Mouse (Mus musculus): ENCODE measurements around the gene Zc3h13. TPM values are rescaled to one million over a fixed set of nuclear protein-coding genes. Genes with fewer than 3 reads are reported as not detected.

The Zc3h13 gene
- polyA plus RNA-seq, 1 experiment from 2014 or later, result 11.3 TPM

- Histone ChIP-seq H3K4me3 (ENCODE audit: low read depth, low read length) (no peak overlapping the region), H3K4me2 (ENCODE audit: low read depth, low read length) (no peak overlapping the region), H3K4me1 (ENCODE audit: control insufficient read depth, low read depth, low read length) (no peaks in the 10 kb centered on the region), H3K9me3 (replicated peaks; ENCODE audit: control insufficient read depth, low read length) (no peaks in the 10 kb centered on the region), H3K9ac (ENCODE audit: low read depth, low read length) (no peak overlapping the region), H3K27ac (ENCODE audit: low read length) (no peak overlapping the region), H3K36me3 (ENCODE audit: control insufficient read depth, insufficient read depth) (peaks cover 4% of the 10 kb centered on the region; the same call in 1 of the 2 replicates), H3K27me3 (ENCODE audit: control insufficient read depth, insufficient read depth, low read depth, low read length) (no peaks in the 10 kb centered on the region)
- no peak for ATAC-seq (ENCODE audit: low read depth)
- 72% methylated on average over 5 of the region's 5 CpGs for WGBS (ENCODE audit: insufficient replicate concordance)
Observed at GRCm38 (mm10) chr14:75346041-75346440, 61.9 kb downstream of the Zc3h13 start.

GRCm38 (mm10) chr14:75351626-75352025 is 67.5 kb downstream of the Zc3h13 start:
- 52% methylated on average over 4 of the region's 4 CpGs for WGBS (ENCODE audit: insufficient replicate concordance)
- H3K9me3 ChIP-seq (replicated peaks; ENCODE audit: control insufficient read depth, low read length), result no peaks in the 10 kb centered on the region

GRCm38 (mm10) chr14:75363316-75363715 is 79.1 kb downstream of the Zc3h13 start:
- H3K9ac ChIP-seq (ENCODE audit: low read depth, low read length), result no peak overlapping the region
- no peak overlapping the region for H3K27ac ChIP-seq (ENCODE audit: low read length)
- H3K4me3 ChIP-seq (ENCODE audit: low read depth, low read length), result no peak overlapping the region
- H3K9me3 ChIP-seq (replicated peaks; ENCODE audit: control insufficient read depth, low read length), result no peaks in the 10 kb centered on the region
- WGBS (ENCODE audit: insufficient replicate concordance), result 62% methylated on average over 6 of the region's 6 CpGs
- no peak overlapping the region for H3K4me2 ChIP-seq (ENCODE audit: low read depth, low read length)
- no peak for ATAC-seq (ENCODE audit: low read depth)
- no peaks in the 10 kb centered on the region for H3K4me1 ChIP-seq (ENCODE audit: control insufficient read depth, low read depth, low read length)
- H3K36me3 ChIP-seq (ENCODE audit: control insufficient read depth, insufficient read depth), result no peaks in the 10 kb centered on the region
- no peaks in the 10 kb centered on the region for H3K27me3 ChIP-seq (ENCODE audit: control insufficient read depth, insufficient read depth, low read depth, low read length)

More at GRCm38 (mm10) chr14:75351626-75352025, 67.5 kb downstream of the Zc3h13 start:
- Histone ChIP-seq H3K4me3 (ENCODE audit: low read depth, low read length) (no peak overlapping the region), H3K27me3 (ENCODE audit: control insufficient read depth, insufficient read depth, low read depth, low read length) (no peaks in the 10 kb centered on the region), H3K36me3 (ENCODE audit: control insufficient read depth, insufficient read depth) (no peaks in the 10 kb centered on the region), H3K4me1 (ENCODE audit: control insufficient read depth, low read depth, low read length) (no peaks in the 10 kb centered on the region), H3K27ac (ENCODE audit: low read length) (no peak overlapping the region), H3K4me2 (ENCODE audit: low read depth, low read length) (no peak overlapping the region), H3K9ac (ENCODE audit: low read depth, low read length) (no peak overlapping the region)
- ATAC-seq (ENCODE audit: low read depth), result no peak

GRCm38 (mm10) chr14:75365301-75366035 is 81.3 kb downstream of the Zc3h13 start:
- H3K4me3 ChIP-seq (ENCODE audit: low read depth, low read length), result no peak overlapping the region
- no peaks in the 10 kb centered on the region for H3K27me3 ChIP-seq (ENCODE audit: control insufficient read depth, insufficient read depth, low read depth, low read length)
- WGBS (ENCODE audit: insufficient replicate concordance), result 52% methylated on average over 9 of the region's 9 CpGs
- no peak overlapping the region for H3K4me2 ChIP-seq (ENCODE audit: low read depth, low read length)
- no peak overlapping the region for H3K27ac ChIP-seq (ENCODE audit: low read length)
- no peaks in the 10 kb centered on the region for H3K4me1 ChIP-seq (ENCODE audit: control insufficient read depth, low read depth, low read length)
- H3K9ac ChIP-seq (ENCODE audit: low read depth, low read length), result no peak overlapping the region
- no peaks in the 10 kb centered on the region for H3K9me3 ChIP-seq (replicated peaks; ENCODE audit: control insufficient read depth, low read length)
- no peak for ATAC-seq (ENCODE audit: low read depth)
- no peaks in the 10 kb centered on the region for H3K36me3 ChIP-seq (ENCODE audit: control insufficient read depth, insufficient read depth)

GRCm38 (mm10) chr14:75366741-75367140 is 82.6 kb downstream of the Zc3h13 start:
- no peak for ATAC-seq (ENCODE audit: low read depth)
- Histone ChIP-seq H3K4me1 (ENCODE audit: control insufficient read depth, low read depth, low read length) (no peaks in the 10 kb centered on the region), H3K27ac (ENCODE audit: low read length) (no peak overlapping the region), H3K9me3 (replicated peaks; ENCODE audit: control insufficient read depth, low read length) (no peaks in the 10 kb centered on the region), H3K36me3 (ENCODE audit: control insufficient read depth, insufficient read depth) (no peaks in the 10 kb centered on the region), H3K27me3 (ENCODE audit: control insufficient read depth, insufficient read depth, low read depth, low read length) (no peaks in the 10 kb centered on the region), H3K9ac (ENCODE audit: low read depth, low read length) (no peak overlapping the region), H3K4me2 (ENCODE audit: low read depth, low read length) (no peak overlapping the region), H3K4me3 (ENCODE audit: low read depth, low read length) (no peak overlapping the region)
- WGBS (ENCODE audit: insufficient replicate concordance), result 16% methylated on average over 11 of the region's 11 CpGs

GRCm38 (mm10) chr14:75367503-75367902 is 83.3 kb downstream of the Zc3h13 start:
- 26% methylated on average over 3 of the region's 3 CpGs for WGBS (ENCODE audit: insufficient replicate concordance)

DNA sequence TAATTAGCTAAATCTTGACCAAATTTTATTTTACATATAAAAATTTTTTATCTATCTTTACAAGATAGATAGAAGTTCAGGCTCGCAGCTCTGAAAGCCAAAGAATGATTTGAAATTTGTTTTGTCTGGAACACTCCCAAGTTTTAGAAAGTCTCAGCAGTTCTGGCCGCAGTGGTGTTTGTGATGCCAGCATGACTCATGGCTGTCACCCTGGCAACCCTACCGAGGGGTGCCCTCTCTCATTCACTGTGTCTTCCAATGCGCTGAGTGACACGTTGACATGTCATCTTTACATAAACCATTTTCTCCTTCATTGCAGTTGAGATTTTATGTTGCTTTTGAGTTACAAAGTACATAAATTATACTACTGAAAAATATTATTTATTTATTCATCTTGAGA is 85.7 kb downstream of the Zc3h13 start:
- no peak overlapping the region for H3K4me2 ChIP-seq (ENCODE audit: low read depth, low read length)
- no peak overlapping the region for H3K27ac ChIP-seq (ENCODE audit: low read length)
- H3K36me3 ChIP-seq (ENCODE audit: control insufficient read depth, insufficient read depth), result no peaks in the 10 kb centered on the region
- WGBS (ENCODE audit: insufficient replicate concordance), result 67% methylated on average over 5 of the region's 5 CpGs
- H3K9me3 ChIP-seq (replicated peaks; ENCODE audit: control insufficient read depth, low read length), result no peaks in the 10 kb centered on the region
- no peaks in the 10 kb centered on the region for H3K27me3 ChIP-seq (ENCODE audit: control insufficient read depth, insufficient read depth, low read depth, low read length)
- H3K4me1 ChIP-seq (ENCODE audit: control insufficient read depth, low read depth, low read length), result no peaks in the 10 kb centered on the region
- H3K9ac ChIP-seq (ENCODE audit: low read depth, low read length), result no peak overlapping the region
- no peak overlapping the region for H3K4me3 ChIP-seq (ENCODE audit: low read depth, low read length)
- no peak for ATAC-seq (ENCODE audit: low read depth)

More at GRCm38 (mm10) chr14:75367503-75367902, 83.3 kb downstream of the Zc3h13 start:
- no peak overlapping the region for H3K4me2 ChIP-seq (ENCODE audit: low read depth, low read length)
- H3K27ac ChIP-seq (ENCODE audit: low read length), result no peak overlapping the region
- H3K4me3 ChIP-seq (ENCODE audit: low read depth, low read length), result no peak overlapping the region
- H3K36me3 ChIP-seq (ENCODE audit: control insufficient read depth, insufficient read depth), result no peaks in the 10 kb centered on the region
- ATAC-seq (ENCODE audit: low read depth), result no peak
- H3K9ac ChIP-seq (ENCODE audit: low read depth, low read length), result no peak overlapping the region
- no peaks in the 10 kb centered on the region for H3K27me3 ChIP-seq (ENCODE audit: control insufficient read depth, insufficient read depth, low read depth, low read length)
- H3K9me3 ChIP-seq (replicated peaks; ENCODE audit: control insufficient read depth, low read length), result no peaks in the 10 kb centered on the region
- no peaks in the 10 kb centered on the region for H3K4me1 ChIP-seq (ENCODE audit: control insufficient read depth, low read depth, low read length)

DNA sequence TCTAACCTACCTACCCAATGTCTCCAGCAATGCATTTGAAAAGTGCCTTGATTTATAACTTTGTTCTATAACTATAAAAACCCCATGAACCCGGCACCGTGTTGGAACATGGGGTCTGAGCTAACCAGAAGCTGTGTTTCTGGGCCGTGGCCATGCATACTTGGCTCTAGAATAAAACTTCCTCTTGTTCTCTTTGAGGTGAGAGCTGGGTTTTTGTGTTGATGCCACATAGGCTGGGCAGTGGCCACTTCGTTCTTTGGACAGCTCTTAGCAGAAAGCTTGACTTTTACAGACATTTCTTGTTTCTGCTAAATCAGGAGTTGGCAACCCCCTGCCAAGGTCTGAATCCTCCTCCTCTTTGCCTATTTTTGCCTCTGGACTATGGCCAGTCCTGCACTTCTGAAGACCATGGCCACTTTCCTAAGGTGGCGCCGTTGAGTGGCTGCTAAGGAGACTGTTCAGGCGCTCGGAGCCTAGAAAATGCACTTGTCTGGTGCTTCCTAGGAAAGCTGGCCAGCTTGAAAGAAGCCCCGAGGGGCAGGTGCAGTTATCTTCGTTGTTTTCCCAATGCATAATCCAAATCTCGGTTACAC is 90.9 kb downstream of the Zc3h13 start:
- no peak for ATAC-seq (ENCODE audit: low read depth)
- WGBS (ENCODE audit: insufficient replicate concordance), result 54% methylated on average over 11 of the region's 11 CpGs
- Histone ChIP-seq H3K9me3 (replicated peaks; ENCODE audit: control insufficient read depth, low read length) (no peaks in the 10 kb centered on the region), H3K27ac (ENCODE audit: low read length) (no peak overlapping the region), H3K4me2 (ENCODE audit: low read depth, low read length) (no peak overlapping the region), H3K4me1 (ENCODE audit: control insufficient read depth, low read depth, low read length) (no peaks in the 10 kb centered on the region), H3K4me3 (ENCODE audit: low read depth, low read length) (no peak overlapping the region), H3K36me3 (ENCODE audit: control insufficient read depth, insufficient read depth) (no peaks in the 10 kb centered on the region), H3K27me3 (ENCODE audit: control insufficient read depth, insufficient read depth, low read depth, low read length) (no peaks in the 10 kb centered on the region), H3K9ac (ENCODE audit: low read depth, low read length) (no peak overlapping the region)

GRCm38 (mm10) chr14:75376256-75376655 is 92.1 kb downstream of the Zc3h13 start:
- WGBS (ENCODE audit: insufficient replicate concordance), result 27% methylated on average over 2 of the region's 2 CpGs

More at GRCm38 (mm10) chr14:75376256-75376655, 92.1 kb downstream of the Zc3h13 start:
- Histone ChIP-seq H3K36me3 (ENCODE audit: control insufficient read depth, insufficient read depth) (no peaks in the 10 kb centered on the region), H3K4me2 (ENCODE audit: low read depth, low read length) (no peak overlapping the region), H3K9me3 (replicated peaks; ENCODE audit: control insufficient read depth, low read length) (no peaks in the 10 kb centered on the region), H3K27me3 (ENCODE audit: control insufficient read depth, insufficient read depth, low read depth, low read length) (no peaks in the 10 kb centered on the region), H3K27ac (ENCODE audit: low read length) (no peak overlapping the region), H3K4me3 (ENCODE audit: low read depth, low read length) (no peak overlapping the region), H3K9ac (ENCODE audit: low read depth, low read length) (no peak overlapping the region), H3K4me1 (ENCODE audit: control insufficient read depth, low read depth, low read length) (no peaks in the 10 kb centered on the region)
- ATAC-seq (ENCODE audit: low read depth), result no peak

Measured in liver, embryonic 16.5 days (tissue).